Mouse (Mus musculus): Measurements from ENCODE around the gene Asah2. TPM values are rescaled to one million over a fixed set of nuclear protein-coding genes. Genes with fewer than 3 reads are reported as not detected.
"Not testable (repeated sequence)": the region's sequence is repeated elsewhere in the genome, so short reads cannot be mapped to it uniquely, and the experiment has no call there.

Asah2 gene
- polyA plus RNA-seq, 1 experiment from 2014 or later, result 1.3 TPM

- 84% methylated on average over 4 of the region's 4 CpGs for WGBS
- Histone ChIP-seq H3K9ac (no peak overlapping the region), H3K27me3 (no peaks in the 10 kb centered on the region), H3K4me3 (no peak overlapping the region), H3K4me1 (replicated peaks) (no peaks in the 10 kb centered on the region), H3K27ac (replicated peaks) (no peak overlapping the region), H3K9me3 (no peaks in the 10 kb centered on the region), H3K4me2 (no peak overlapping the region), H3K36me3 (no peaks in the 10 kb centered on the region)
- no peak for ATAC-seq (ENCODE audit: low FRiP score, low read depth)
Observed at GRCm38 (mm10) chr19:32092358-32092757, 15.7 kb downstream of the Asah2 start.

GRCm38 (mm10) chr19:32090804-32091203 lies 17.2 kb downstream of the Asah2 start:
- Histone ChIP-seq H3K9ac (no peak overlapping the region), H3K36me3 (no peaks in the 10 kb centered on the region), H3K27ac (replicated peaks) (no peak overlapping the region), H3K27me3 (no peaks in the 10 kb centered on the region), H3K4me2 (no peak overlapping the region), H3K4me3 (no peak overlapping the region), H3K9me3 (no peaks in the 10 kb centered on the region), H3K4me1 (replicated peaks) (no peaks in the 10 kb centered on the region)
- no peak for ATAC-seq (ENCODE audit: low FRiP score, low read depth)
- WGBS, result 85% methylated on average over 4 of the region's 4 CpGs

GRCm38 (mm10) chr19:32088570-32088969 lies 19.4 kb downstream of the Asah2 start:
- Histone ChIP-seq H3K9me3 (no peaks in the 10 kb centered on the region), H3K27me3 (no peaks in the 10 kb centered on the region), H3K4me2 (no peak overlapping the region), H3K36me3 (no peaks in the 10 kb centered on the region), H3K9ac (no peak overlapping the region), H3K4me1 (replicated peaks) (no peaks in the 10 kb centered on the region), H3K27ac (replicated peaks) (no peak overlapping the region), H3K4me3 (no peak overlapping the region)
- WGBS, result 93% methylated on average over 1 of the region's 1 CpGs
- ATAC-seq (ENCODE audit: low FRiP score, low read depth), result no peak

- Histone ChIP-seq H3K9ac (no peak overlapping the region), H3K4me2 (no peak overlapping the region), H3K27ac (replicated peaks) (no peak overlapping the region), H3K9me3 (no peaks in the 10 kb centered on the region), H3K36me3 (no peaks in the 10 kb centered on the region), H3K4me3 (no peak overlapping the region), H3K27me3 (no peaks in the 10 kb centered on the region), H3K4me1 (replicated peaks) (no peaks in the 10 kb centered on the region)
- ATAC-seq (ENCODE audit: low FRiP score, low read depth), result no peak
- WGBS, result 88% methylated on average over 6 of the region's 6 CpGs
Observed at GRCm38 (mm10) chr19:32087736-32088470, 20.1 kb downstream of the Asah2 start.

- not testable (repeated sequence) for H3K27ac ChIP-seq (replicated peaks); H3K9ac ChIP-seq; H3K4me1 ChIP-seq (replicated peaks); H3K27me3 ChIP-seq; ATAC-seq (ENCODE audit: low FRiP score, low read depth); H3K9me3 ChIP-seq; H3K4me2 ChIP-seq; H3K36me3 ChIP-seq; H3K4me3 ChIP-seq
- WGBS, result 96% methylated on average over 1 of the region's 1 CpGs
Observed at GRCm38 (mm10) chr19:32084813-32085212, 23.2 kb downstream of the Asah2 start.

GRCm38 (mm10) chr19:32070340-32070739 lies 37.7 kb downstream of the Asah2 start:
- 75% methylated on average over 2 of the region's 2 CpGs for WGBS
- Histone ChIP-seq H3K4me3 (no peak overlapping the region), H3K36me3 (no peaks in the 10 kb centered on the region), H3K9me3 (no peaks in the 10 kb centered on the region), H3K4me1 (replicated peaks) (no peaks in the 10 kb centered on the region), H3K27me3 (no peaks in the 10 kb centered on the region), H3K27ac (replicated peaks) (no peak overlapping the region), H3K4me2 (no peak overlapping the region), H3K9ac (no peak overlapping the region)
- no peak for ATAC-seq (ENCODE audit: low FRiP score, low read depth)

GRCm38 (mm10) chr19:32069598-32069997 lies 38.4 kb downstream of the Asah2 start:
- Histone ChIP-seq H3K4me2 (no peak overlapping the region), H3K4me1 (replicated peaks) (no peaks in the 10 kb centered on the region), H3K27ac (replicated peaks) (no peak overlapping the region), H3K27me3 (no peaks in the 10 kb centered on the region), H3K4me3 (no peak overlapping the region), H3K36me3 (no peaks in the 10 kb centered on the region), H3K9ac (no peak overlapping the region), H3K9me3 (no peaks in the 10 kb centered on the region)
- no peak for ATAC-seq (ENCODE audit: low FRiP score, low read depth)
- WGBS, result 87% methylated on average over 2 of the region's 2 CpGs

- no peak for ATAC-seq (ENCODE audit: low FRiP score, low read depth)
- WGBS, result 83% methylated on average over 4 of the region's 4 CpGs
Observed at GRCm38 (mm10) chr19:32067669-32068068, 40.3 kb downstream of the Asah2 start.

GRCm38 (mm10) chr19:32061294-32061693 lies 46.7 kb downstream of the Asah2 start:
- Histone ChIP-seq H3K27ac (replicated peaks) (no peak overlapping the region), H3K9ac (no peak overlapping the region), H3K9me3 (no peaks in the 10 kb centered on the region), H3K36me3 (no peaks in the 10 kb centered on the region), H3K4me1 (replicated peaks) (no peaks in the 10 kb centered on the region), H3K4me3 (no peak overlapping the region), H3K27me3 (no peaks in the 10 kb centered on the region), H3K4me2 (no peak overlapping the region)
- ATAC-seq (ENCODE audit: low FRiP score, low read depth), result no peak
- WGBS, result 86% methylated on average over 1 of the region's 1 CpGs

More at GRCm38 (mm10) chr19:32067669-32068068, 40.3 kb downstream of the Asah2 start:
- no peaks in the 10 kb centered on the region for H3K9me3 ChIP-seq
- no peak overlapping the region for H3K4me2 ChIP-seq
- H3K4me3 ChIP-seq, result no peak overlapping the region
- H3K4me1 ChIP-seq (replicated peaks), result no peaks in the 10 kb centered on the region
- no peaks in the 10 kb centered on the region for H3K36me3 ChIP-seq
- no peak overlapping the region for H3K27ac ChIP-seq (replicated peaks)
- H3K9ac ChIP-seq, result no peak overlapping the region
- H3K27me3 ChIP-seq, result no peaks in the 10 kb centered on the region

- WGBS, result 96% methylated on average over 1 of the region's 1 CpGs
- H3K9me3 ChIP-seq, result no peaks in the 10 kb centered on the region
- no peak overlapping the region for H3K4me2 ChIP-seq
- H3K36me3 ChIP-seq, result no peaks in the 10 kb centered on the region
- no peaks in the 10 kb centered on the region for H3K27me3 ChIP-seq
- ATAC-seq (ENCODE audit: low FRiP score, low read depth), result no peak
- no peaks in the 10 kb centered on the region for H3K4me1 ChIP-seq (replicated peaks)
- no peak overlapping the region for H3K9ac ChIP-seq
- no peak overlapping the region for H3K4me3 ChIP-seq
- H3K27ac ChIP-seq (replicated peaks), result no peak overlapping the region
Observed at GRCm38 (mm10) chr19:32056252-32056651, 51.8 kb downstream of the Asah2 start.

- Histone ChIP-seq H3K9me3 (no peaks in the 10 kb centered on the region), H3K4me3 (no peak overlapping the region), H3K27ac (replicated peaks) (no peak overlapping the region), H3K4me2 (no peak overlapping the region), H3K27me3 (no peaks in the 10 kb centered on the region), H3K9ac (no peak overlapping the region), H3K4me1 (replicated peaks) (no peaks in the 10 kb centered on the region), H3K36me3 (no peaks in the 10 kb centered on the region)
- 97% methylated on average over 1 of the region's 1 CpGs for WGBS
- ATAC-seq (ENCODE audit: low FRiP score, low read depth), result no peak
Observed at GRCm38 (mm10) chr19:32055725-32056124, 52.3 kb downstream of the Asah2 start.

- Histone ChIP-seq H3K9me3 (no peaks in the 10 kb centered on the region), H3K4me1 (replicated peaks) (no peaks in the 10 kb centered on the region), H3K4me3 (no peak overlapping the region), H3K4me2 (no peak overlapping the region), H3K36me3 (no peaks in the 10 kb centered on the region), H3K9ac (no peak overlapping the region), H3K27ac (replicated peaks) (no peak overlapping the region), H3K27me3 (no peaks in the 10 kb centered on the region)
- 97% methylated on average over 2 of the region's 2 CpGs for WGBS
- no peak for ATAC-seq (ENCODE audit: low FRiP score, low read depth)
Observed at GRCm38 (mm10) chr19:32051251-32051650, 56.8 kb downstream of the Asah2 start.

GRCm38 (mm10) chr19:32032881-32033280 lies 75.1 kb downstream of the Asah2 start:
- ATAC-seq (ENCODE audit: low FRiP score, low read depth), result no peak
- H3K36me3 ChIP-seq, result no peaks in the 10 kb centered on the region
- WGBS, result 92% methylated on average over 4 of the region's 4 CpGs
- no peak overlapping the region for H3K4me3 ChIP-seq
- H3K27me3 ChIP-seq, result no peaks in the 10 kb centered on the region
- H3K27ac ChIP-seq (replicated peaks), result no peak overlapping the region
- no peaks in the 10 kb centered on the region for H3K9me3 ChIP-seq
- no peak overlapping the region for H3K4me2 ChIP-seq
- H3K9ac ChIP-seq, result no peak overlapping the region
- no peaks in the 10 kb centered on the region for H3K4me1 ChIP-seq (replicated peaks)
